ENCODE assay signal across 14 mouse cellular contexts in genomic region chr2:71116151-71116550, GRCm38 (mm10). TPM values are rescaled to one million over a fixed set of nuclear protein-coding genes. Genes with fewer than 3 reads are reported as not detected.
A peak's percentile ranks its signal among the peaks of the same experiment; 100 is the strongest.
DNase-seq lines count a peak whose midpoint lies in the region; TF ChIP-seq lines count a peak whose summit lies in the region.
"Had no signal": no experiment of that assay in that cellular context is flagged by ENCODE, and none has a peak within 500 bp of the region (broad histone marks: within the 10 kb centered on the region; RNA-seq: fewer than 3 reads in every experiment).

No protein-coding gene starts in this region.

- no peak overlapping the region for H3K27ac ChIP-seq in layer of hippocampus, adult 2 months
- H3K27ac ChIP-seq in limb, embryonic 10.5 days, result no peak overlapping the region
- no peak overlapping the region for H3K27ac ChIP-seq in embryonic facial prominence, embryonic 10.5 days (replicated peaks)
- H3K27ac ChIP-seq: liver, embryonic 15.5 days had no signal

- H3K36me3 ChIP-seq in limb, embryonic 10.5 days, result no peaks in the 10 kb centered on the region
- H3K36me3 ChIP-seq in embryonic facial prominence, embryonic 10.5 days (replicated peaks), result no peaks in the 10 kb centered on the region
- H3K36me3 ChIP-seq: liver, embryonic 15.5 days had no signal

- H3K4me1 ChIP-seq in limb, embryonic 10.5 days, result peaks cover 15% of the 10 kb centered on the region
- H3K4me1 ChIP-seq in embryonic facial prominence, embryonic 10.5 days, result peaks cover 15% of the 10 kb centered on the region

- WGBS in limb, embryonic 10.5 days, result 86% methylated on average over 4 of the region's 4 CpGs
- 93% methylated on average over 4 of the region's 4 CpGs for WGBS in embryonic facial prominence, embryonic 10.5 days

- peaks cover 43% of the 10 kb centered on the region for H3K27me3 ChIP-seq in limb, embryonic 10.5 days (ENCODE audit: low read depth, poor library complexity, severe bottlenecking)
- peaks cover 46% of the 10 kb centered on the region for H3K27me3 ChIP-seq in embryonic facial prominence, embryonic 10.5 days (replicated peaks; ENCODE audit: low read depth, poor library complexity, severe bottlenecking)

- no peak overlapping the region for H3K4me3 ChIP-seq in layer of hippocampus, adult 2 months
- no peak overlapping the region for H3K4me3 ChIP-seq in limb, embryonic 10.5 days
- no peak overlapping the region for H3K4me3 ChIP-seq in embryonic facial prominence, embryonic 10.5 days
- H3K4me3 ChIP-seq: liver, embryonic 15.5 days had no signal

- no peaks in the 10 kb centered on the region for H3K9me3 ChIP-seq in limb, embryonic 10.5 days (replicated peaks)
- no peaks in the 10 kb centered on the region; the same call in 1 of the 2 replicates for H3K9me3 ChIP-seq in embryonic facial prominence, embryonic 10.5 days
- H3K9me3 ChIP-seq: liver, embryonic 15.5 days had no signal

- peak; percentile 54 for TF ChIP-seq CTCF in layer of hippocampus, adult 2 months (conservative IDR thresholded peaks at IDR 0.05)

- no peak for DNase-seq in layer of hippocampus, adult 2 months (ENCODE audit: low spot score in 2 of 2)
- DNase-seq in layer of hippocampus, adult 9-11 months, result no peak
- DNase-seq in thymus, postnatal 14 days, result peak; percentile 34
- DNase-seq in thymus, adult 18-20 months, result no peak
- peak; percentile 57 for DNase-seq in ZHBTc4 (ENCODE audit: low read depth, low spot score)
- DNase-seq in limb, embryonic 10.5 days (ENCODE audit: low spot score), result no peak
- DNase-seq in embryonic facial prominence, embryonic 10.5 days (ENCODE audit: low spot score), result no peak
- DNase-seq: cerebellum, postnatal 36 days; heart, adult 18-20 months; kidney, adult 8-10 months; layer of hippocampus, postnatal 36 days; midbrain, embryonic 14.5 days had no signal

RNA-seq across cellular contexts. Expression of gene Cybrd1, which starts 1.6 kb away (rescaled TPM):
- total RNA-seq in layer of hippocampus, adult 2 months (2021), result 1 to 10 TPM; 2.7 to 3.2 TPM
- 0.15 and 0.48 TPM in 2 replicates for polyA plus RNA-seq in limb, embryonic 10.5 days (2016; fragmentation: Nextera tagmentation; extraction: Ambion mirVana)
- polyA plus RNA-seq in embryonic facial prominence, embryonic 10.5 days (2016; fragmentation: Nextera tagmentation; extraction: Ambion mirVana), result 0.52 and 0.83 TPM in 2 replicates
- total RNA-seq: hematopoietic stem cell, adult 5-6 weeks had no signal

Comparison
In these comparisons a context has a peak if more than half of its experiments do, and no peak if none do; other contexts are left out.
1. DNase-seq: peak in thymus, postnatal 14 days (single experiment) and ZHBTc4 (single experiment); none in layer of hippocampus, adult 2 months (0 of 2), layer of hippocampus, adult 9-11 months (single experiment), thymus, adult 18-20 months (0 of 2), limb, embryonic 10.5 days (single experiment) and embryonic facial prominence, embryonic 10.5 days (single experiment).